Mouse (Mus musculus): ENCODE results near the gene Arhgap28. TPM values are rescaled to one million over a fixed set of nuclear protein-coding genes. Genes with fewer than 3 reads are reported as not detected.

Arhgap28 gene
- polyA plus RNA-seq (2011; ENCODE audit: insufficient read depth, insufficient read length, low replicate concordance, missing spikeins), result 0.23 and 0.95 TPM in 2 replicates

- Histone ChIP-seq H3K4me1 (ENCODE audit: control insufficient read depth, insufficient read depth, low read length) (no peaks in the 10 kb centered on the region; the same call in 1 of the 2 replicates), H3K4me3 (replicated peaks; ENCODE audit: control insufficient read depth, low read depth, low read length) (peak within 1 kb of the TSS; percentile 74), H3K27ac (ENCODE audit: control insufficient read depth, insufficient read depth, low read depth, low read length, poor library complexity) (peak within 1 kb of the TSS; percentile 39; the same call in 1 of the 2 replicates)
- WGBS, result under 1% methylated on average over 65 of the region's 65 CpGs
- TF ChIP-seq POLR2A (IDR thresholded peaks at IDR 0.05; ENCODE audit: borderline replicate concordance, control insufficient read depth, low read depth, low read length) (no peak), CTCF (IDR thresholded peaks at IDR 0.05; ENCODE audit: control insufficient read depth, insufficient read depth, low read length) (no peak)
These were observed at the start of gene Arhgap28 for GRCm38 (mm10) chr17:68003741-68004560. TSS of gene Arhgap28 (minus strand) at chr17:68004120.

- WGBS, result 79% methylated on average over 7 of the region's 7 CpGs
- no peak for TF ChIP-seq CTCF (IDR thresholded peaks at IDR 0.05; ENCODE audit: control insufficient read depth, insufficient read depth, low read length)
- TF ChIP-seq POLR2A (IDR thresholded peaks at IDR 0.05; ENCODE audit: borderline replicate concordance, control insufficient read depth, low read depth, low read length), result no peak
- Histone ChIP-seq H3K4me1 (ENCODE audit: control insufficient read depth, insufficient read depth, low read length) (no peaks in the 10 kb centered on the region), H3K4me3 (replicated peaks; ENCODE audit: control insufficient read depth, low read depth, low read length) (no peak overlapping the region), H3K27ac (ENCODE audit: control insufficient read depth, insufficient read depth, low read depth, low read length, poor library complexity) (no peak overlapping the region)
These were observed 42.4 kb upstream of the Arhgap28 start for GRCm38 (mm10) chr17:68046341-68046675.

- TF ChIP-seq POLR2A (IDR thresholded peaks at IDR 0.05; ENCODE audit: borderline replicate concordance, control insufficient read depth, low read depth, low read length) (no peak), CTCF (IDR thresholded peaks at IDR 0.05; ENCODE audit: control insufficient read depth, insufficient read depth, low read length) (no peak)
- Histone ChIP-seq H3K4me3 (replicated peaks; ENCODE audit: control insufficient read depth, low read depth, low read length) (no peak overlapping the region), H3K4me1 (ENCODE audit: control insufficient read depth, insufficient read depth, low read length) (no peaks in the 10 kb centered on the region), H3K27ac (ENCODE audit: control insufficient read depth, insufficient read depth, low read depth, low read length, poor library complexity) (no peak overlapping the region)
- WGBS, result 61% methylated on average over 8 of the region's 8 CpGs
These were observed 41.9 kb upstream of the Arhgap28 start for GRCm38 (mm10) chr17:68045655-68046340.

- no peaks in the 10 kb centered on the region for H3K4me1 ChIP-seq (ENCODE audit: control insufficient read depth, insufficient read depth, low read length)
- no peak overlapping the region for H3K27ac ChIP-seq (ENCODE audit: control insufficient read depth, insufficient read depth, low read depth, low read length, poor library complexity)
- H3K4me3 ChIP-seq (replicated peaks; ENCODE audit: control insufficient read depth, low read depth, low read length), result no peak overlapping the region
- WGBS, result 85% methylated on average over 4 of the region's 4 CpGs
- no peak for TF ChIP-seq POLR2A (IDR thresholded peaks at IDR 0.05; ENCODE audit: borderline replicate concordance, control insufficient read depth, low read depth, low read length)
- TF ChIP-seq CTCF (IDR thresholded peaks at IDR 0.05; ENCODE audit: control insufficient read depth, insufficient read depth, low read length), result no peak
These were observed 38.5 kb upstream of the Arhgap28 start for GRCm38 (mm10) chr17:68042377-68042776.

DNA sequence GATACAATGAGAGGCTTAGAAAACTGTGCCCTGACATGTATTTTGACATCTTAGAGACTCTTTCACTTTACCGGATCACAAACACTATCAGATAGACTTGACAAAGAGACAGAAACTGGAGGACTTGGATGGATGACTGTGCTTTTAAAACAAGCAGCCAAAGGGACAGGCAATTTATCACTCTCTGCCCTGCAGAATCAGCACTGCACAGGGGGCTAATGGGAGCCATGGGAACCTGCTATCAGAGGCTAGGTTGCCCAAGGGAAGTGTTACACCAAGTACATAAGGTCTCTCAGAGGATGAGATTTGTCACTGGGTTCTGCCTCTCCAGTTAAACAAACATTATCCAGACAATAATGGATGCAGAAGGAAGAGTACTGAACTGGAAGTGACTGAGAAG is 33.1 kb upstream of the Arhgap28 start:
- Histone ChIP-seq H3K27ac (ENCODE audit: control insufficient read depth, insufficient read depth, low read depth, low read length, poor library complexity) (no peak overlapping the region), H3K4me3 (replicated peaks; ENCODE audit: control insufficient read depth, low read depth, low read length) (no peak overlapping the region), H3K4me1 (ENCODE audit: control insufficient read depth, insufficient read depth, low read length) (no peaks in the 10 kb centered on the region)
- 87% methylated on average over 1 of the region's 1 CpGs for WGBS
- no peak for TF ChIP-seq CTCF (IDR thresholded peaks at IDR 0.05; ENCODE audit: control insufficient read depth, insufficient read depth, low read length)
- no peak for TF ChIP-seq POLR2A (IDR thresholded peaks at IDR 0.05; ENCODE audit: borderline replicate concordance, control insufficient read depth, low read depth, low read length)

DNA sequence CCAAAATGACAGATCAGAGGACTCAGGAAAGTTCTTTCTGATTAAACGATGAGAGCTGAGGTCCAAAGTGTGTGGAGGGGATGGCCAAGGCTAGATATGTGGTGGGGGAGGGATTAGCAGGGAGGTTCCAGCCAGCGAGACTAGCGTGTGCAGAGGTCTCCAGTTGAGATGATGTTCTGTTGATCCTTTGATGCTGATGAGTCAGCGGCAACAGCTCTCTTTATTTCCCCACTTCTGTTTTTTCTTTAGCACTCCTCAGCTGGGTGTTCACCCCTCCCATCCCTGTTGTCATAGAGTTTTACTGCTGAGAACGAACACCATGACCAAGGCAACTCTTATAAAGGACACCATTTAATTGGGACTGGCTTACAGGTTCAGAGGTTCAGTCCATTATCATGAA is 25.6 kb upstream of the Arhgap28 start:
- WGBS, result 43% methylated on average over 5 of the region's 5 CpGs

DNA sequence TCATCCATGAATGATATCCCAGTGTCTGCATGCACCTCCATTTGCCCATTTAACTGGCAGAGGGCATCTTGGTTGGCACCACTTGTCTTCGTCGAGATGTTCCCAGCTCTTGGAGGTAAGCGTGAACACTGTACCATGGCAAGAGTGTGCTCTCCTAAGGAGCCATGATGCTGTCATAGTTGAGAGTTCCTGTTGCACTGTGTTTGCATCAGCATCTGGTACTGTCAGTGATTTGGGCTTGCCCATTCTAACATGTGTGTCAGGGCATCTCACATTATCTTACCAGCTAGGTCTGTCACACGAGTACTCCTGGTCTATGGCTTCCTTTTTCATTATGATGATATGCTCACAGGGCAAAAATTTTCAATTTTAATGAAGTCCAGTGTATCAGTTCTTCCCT is 24.6 kb upstream of the Arhgap28 start:
- Histone ChIP-seq H3K4me3 (replicated peaks; ENCODE audit: control insufficient read depth, low read depth, low read length) (no peak overlapping the region), H3K4me1 (ENCODE audit: control insufficient read depth, insufficient read depth, low read length) (no peaks in the 10 kb centered on the region; the same call in 1 of the 2 replicates), H3K27ac (ENCODE audit: control insufficient read depth, insufficient read depth, low read depth, low read length, poor library complexity) (no peak overlapping the region)
- TF ChIP-seq CTCF (IDR thresholded peaks at IDR 0.05; ENCODE audit: control insufficient read depth, insufficient read depth, low read length) (no peak), POLR2A (IDR thresholded peaks at IDR 0.05; ENCODE audit: borderline replicate concordance, control insufficient read depth, low read depth, low read length) (no peak)
- 86% methylated on average over 4 of the region's 4 CpGs for WGBS

More for the DNA sequence above, 25.6 kb upstream of the Arhgap28 start:
- Histone ChIP-seq H3K4me3 (replicated peaks; ENCODE audit: control insufficient read depth, low read depth, low read length) (no peak overlapping the region), H3K4me1 (ENCODE audit: control insufficient read depth, insufficient read depth, low read length) (no peaks in the 10 kb centered on the region; the same call in 1 of the 2 replicates), H3K27ac (ENCODE audit: control insufficient read depth, insufficient read depth, low read depth, low read length, poor library complexity) (no peak overlapping the region)
- no peak for TF ChIP-seq POLR2A (IDR thresholded peaks at IDR 0.05; ENCODE audit: borderline replicate concordance, control insufficient read depth, low read depth, low read length)
- no peak for TF ChIP-seq CTCF (IDR thresholded peaks at IDR 0.05; ENCODE audit: control insufficient read depth, insufficient read depth, low read length)

GRCm38 (mm10) chr17:68024327-68024726 is 20.4 kb upstream of the Arhgap28 start:
- WGBS, result 34% methylated on average over 7 of the region's 7 CpGs
- Histone ChIP-seq H3K27ac (ENCODE audit: control insufficient read depth, insufficient read depth, low read depth, low read length, poor library complexity) (no peak overlapping the region), H3K4me1 (ENCODE audit: control insufficient read depth, insufficient read depth, low read length) (no peaks in the 10 kb centered on the region; the same call in 1 of the 2 replicates), H3K4me3 (replicated peaks; ENCODE audit: control insufficient read depth, low read depth, low read length) (no peak overlapping the region)
- TF ChIP-seq CTCF (IDR thresholded peaks at IDR 0.05; ENCODE audit: control insufficient read depth, insufficient read depth, low read length), result no peak
- no peak for TF ChIP-seq POLR2A (IDR thresholded peaks at IDR 0.05; ENCODE audit: borderline replicate concordance, control insufficient read depth, low read depth, low read length)
